Mouse (Mus musculus) megakaryocyte, embryonic 14.5 days (primary cell): ENCODE results near the gene Plcg2.

Source experiments
- FLI1 ChIP-seq: IDR thresholded peaks from 2 replicates; pipeline ENCODE4 v1.6.1; 2012; ENCODE audit warnings: low read length, inconsistent platforms, mixed read lengths
- GATA1 ChIP-seq: IDR thresholded peaks from 3 replicates; pipeline ENCODE4 v1.6.1; 2012; ENCODE audit warnings: mixed read lengths, low read length, inconsistent platforms, borderline replicate concordance

- TF ChIP-seq GATA1 (no peak), FLI1 (no peak)
Observed at GRCm38 (mm10) chr8:117639631-117640030, 141.5 kb downstream of the Plcg2 start.
